Mouse (Mus musculus) adrenal gland (tissue): ENCODE measurements around the gene Zdhhc6.

ENCODE experiments used
- intact Hi-C: fragments of 180-260 bp; cut with DNase I; formaldehyde crosslinking; loops from one replicate; pipeline ENCODE4 v1.15.1; 2025

The Zdhhc6 gene

DNA sequence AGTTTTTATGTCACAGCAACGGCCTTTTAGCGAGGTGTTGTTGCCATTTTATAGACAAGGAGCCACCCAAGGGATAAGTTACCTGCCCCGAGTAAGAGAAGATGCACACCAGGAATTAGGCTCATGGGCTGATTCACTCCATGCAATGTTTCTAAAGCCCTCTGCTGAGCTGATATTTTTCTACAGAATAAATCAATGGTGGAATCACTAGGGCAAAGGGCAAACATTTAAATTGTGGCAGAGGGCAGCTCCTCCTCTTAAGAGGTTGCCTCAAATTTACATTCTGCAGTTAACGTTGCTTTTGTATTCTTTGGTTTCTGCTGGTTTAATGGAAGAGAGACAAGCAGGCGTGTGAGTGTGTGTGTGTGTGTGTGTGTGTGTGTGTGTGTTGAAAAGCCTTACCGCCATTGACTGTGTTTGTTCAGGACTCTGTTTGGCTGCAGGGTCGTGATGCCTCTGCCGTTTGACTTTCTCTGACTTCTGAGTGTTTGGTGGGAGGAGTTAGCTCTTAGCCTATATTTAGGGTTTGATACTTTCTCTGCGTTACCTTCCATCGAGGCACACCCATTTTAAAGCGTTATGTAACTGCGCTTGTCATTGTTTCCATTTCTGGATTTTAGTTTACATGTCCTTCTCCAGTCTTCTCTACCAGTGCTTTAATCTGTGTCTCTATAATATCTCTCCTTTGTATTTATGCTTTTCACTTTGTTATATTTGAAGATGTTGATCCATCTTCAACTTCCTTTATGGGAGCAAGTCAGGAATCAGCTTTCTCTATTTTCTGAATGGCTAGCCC lies 55.2 kb downstream of the Zdhhc6 start:
- intact Hi-C loops: loop anchor here (5.0 kb wide), 1 partner anchor 38 kb away; no protein-coding TSS in a partner anchor

DNA sequence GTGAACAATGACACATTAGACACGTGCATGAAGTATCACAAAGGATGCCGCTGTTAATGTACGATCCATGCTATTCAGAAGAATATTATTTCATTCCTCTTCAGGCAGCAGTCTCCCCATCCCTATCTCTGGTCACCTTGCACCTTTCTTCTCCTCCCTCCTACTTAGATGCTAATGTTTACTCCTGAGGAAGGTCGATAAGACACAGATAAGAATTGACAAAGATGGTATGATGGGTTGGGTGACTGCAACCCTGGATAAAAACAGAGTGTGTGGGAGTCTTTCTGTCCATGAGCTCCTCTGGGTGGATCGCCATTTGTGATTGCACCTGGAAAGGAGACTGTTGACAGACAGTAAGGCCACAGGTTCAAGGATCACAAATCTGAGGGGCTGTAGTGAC lies 57.3 kb downstream of the Zdhhc6 start:
- intact Hi-C loops: no loop called here

DNA sequence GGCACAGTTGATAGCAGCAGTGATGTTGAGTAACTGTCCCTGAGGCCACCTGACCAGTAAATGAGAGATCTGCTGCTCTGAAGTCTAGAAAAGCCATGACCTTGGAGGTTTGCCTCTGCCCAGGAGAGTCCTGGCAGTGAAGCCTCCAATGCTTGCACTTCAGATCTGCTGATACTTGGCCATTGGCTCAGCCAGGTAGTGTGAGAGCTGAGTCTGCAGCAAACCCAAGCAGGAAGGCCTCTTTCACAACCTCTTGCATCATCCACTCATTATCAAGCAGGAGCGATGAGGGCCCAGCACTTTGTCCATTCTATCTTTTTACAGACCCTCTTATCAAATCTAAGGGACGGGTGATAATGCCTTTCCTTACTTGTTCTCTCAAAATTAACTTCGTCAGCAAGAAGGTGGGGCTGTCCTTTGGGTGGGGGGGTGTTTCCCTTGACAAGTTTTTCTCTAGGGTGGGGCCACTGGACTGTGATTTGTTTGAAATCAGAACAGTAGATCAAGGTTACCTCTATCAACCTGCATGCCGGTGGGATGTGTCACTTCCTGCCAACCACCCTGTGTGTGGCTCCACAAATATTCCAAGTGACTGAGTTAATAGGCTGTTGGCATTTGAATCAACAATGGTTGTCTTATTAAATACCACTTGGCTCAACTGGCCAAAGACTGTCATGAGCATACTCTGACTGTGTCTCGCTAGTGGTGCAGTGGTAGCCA lies 58.0 kb downstream of the Zdhhc6 start:
- intact Hi-C loops: no loop called here

DNA sequence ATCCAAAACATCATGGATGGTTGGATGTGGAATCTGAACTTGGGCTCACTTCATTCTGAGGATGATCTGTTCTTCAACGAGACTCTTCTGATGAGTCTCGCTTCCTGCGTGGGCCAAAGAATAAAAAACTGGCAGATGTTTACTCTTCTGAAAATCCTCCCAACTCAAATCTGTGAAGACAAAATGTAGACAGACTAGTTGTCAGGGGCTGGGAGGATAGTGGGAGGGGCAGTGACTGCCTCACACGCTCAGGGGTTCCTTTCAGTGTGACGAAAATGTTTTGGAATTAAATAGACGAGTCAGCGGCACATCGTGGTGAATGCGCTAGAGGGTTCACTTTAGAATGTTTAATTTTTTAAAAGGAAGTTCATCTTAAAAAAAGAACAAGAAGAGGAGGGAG lies 59.7 kb downstream of the Zdhhc6 start:
- intact Hi-C loops: no loop called here

DNA sequence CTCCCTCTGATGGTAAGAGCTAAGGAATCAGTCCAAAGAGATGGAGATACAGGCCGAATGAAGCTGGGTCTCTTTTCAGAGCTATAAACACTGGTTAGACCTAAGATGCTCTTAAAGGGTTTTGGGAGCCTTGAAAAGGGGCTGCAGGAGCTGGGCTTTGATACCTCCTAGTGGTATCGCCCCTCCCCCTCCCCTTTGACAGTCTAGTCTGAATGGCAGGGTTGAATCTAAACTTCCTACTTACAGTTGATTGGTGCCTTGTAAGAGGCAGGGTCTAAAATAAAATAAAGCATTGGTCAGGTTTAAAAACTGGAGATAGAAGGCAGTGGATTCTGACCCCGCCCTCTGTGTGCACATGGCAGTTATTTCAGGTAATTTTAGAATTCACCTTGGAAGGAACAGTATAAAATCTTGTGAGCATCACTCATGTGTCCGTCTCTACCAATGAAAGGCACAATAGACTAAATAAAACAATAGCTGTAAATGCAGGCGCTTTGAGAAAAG lies 61.3 kb downstream of the Zdhhc6 start:
- intact Hi-C loops: no loop called here

DNA sequence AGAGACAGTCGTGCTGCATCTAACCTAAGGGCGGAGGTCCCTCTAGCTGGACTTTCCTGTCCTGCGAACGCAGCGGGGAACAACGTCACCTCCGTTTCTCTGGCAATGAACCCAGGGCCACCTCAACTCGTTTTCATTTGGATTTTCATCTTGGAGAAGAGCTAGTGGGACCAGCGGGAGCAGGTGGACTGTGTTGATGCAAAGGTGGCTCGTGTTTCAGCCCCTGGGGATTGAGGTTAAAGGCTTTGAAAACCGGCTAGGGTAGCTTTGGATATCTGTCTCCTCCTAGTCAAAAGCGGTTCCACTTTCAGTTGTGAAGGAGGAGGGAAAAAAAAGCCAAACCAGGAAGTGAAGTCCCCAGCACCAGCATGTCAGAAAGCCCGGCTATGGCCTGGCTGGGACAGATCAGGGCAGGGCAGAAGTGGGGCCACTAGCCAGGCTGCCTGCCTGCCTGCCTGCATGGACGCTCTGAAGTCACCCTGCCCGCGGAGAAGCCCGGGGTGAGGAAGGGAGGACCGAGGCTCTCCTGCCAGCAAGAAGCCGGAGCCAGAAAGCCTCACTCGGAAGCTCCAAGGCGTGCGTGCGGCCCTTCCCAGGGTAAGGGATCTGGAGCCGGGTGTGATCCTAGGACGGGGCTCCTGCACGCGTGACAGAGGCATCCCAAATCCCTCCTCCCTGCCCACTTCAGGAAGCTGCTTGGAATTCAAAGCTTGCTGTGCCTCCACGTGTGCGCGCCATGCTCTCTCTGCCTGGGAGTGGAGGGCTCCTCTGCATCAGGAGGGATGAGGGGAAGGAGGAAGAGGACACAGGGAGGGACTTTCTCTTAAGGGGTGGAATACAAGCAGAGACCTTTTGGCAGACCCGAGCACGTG lies 62.0 kb downstream of the Zdhhc6 start:
- intact Hi-C loops: no loop called here

DNA sequence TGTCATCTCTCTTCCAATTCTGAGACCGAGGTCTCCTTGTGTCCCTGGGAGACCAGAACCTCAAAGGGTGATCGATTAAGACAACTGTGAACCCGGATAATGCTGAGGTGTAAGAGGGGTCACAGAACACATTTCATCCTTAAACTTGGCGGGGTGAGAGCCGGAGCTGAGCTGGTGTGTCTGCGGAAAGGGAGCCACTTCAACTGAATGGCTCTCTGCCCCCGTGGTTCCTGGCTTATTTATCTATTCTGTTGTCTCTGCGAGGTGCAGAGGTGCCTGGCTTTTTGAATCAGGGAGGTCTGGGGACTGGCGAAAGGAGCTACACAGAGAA lies 62.6 kb downstream of the Zdhhc6 start:
- intact Hi-C loops: no loop called here

DNA sequence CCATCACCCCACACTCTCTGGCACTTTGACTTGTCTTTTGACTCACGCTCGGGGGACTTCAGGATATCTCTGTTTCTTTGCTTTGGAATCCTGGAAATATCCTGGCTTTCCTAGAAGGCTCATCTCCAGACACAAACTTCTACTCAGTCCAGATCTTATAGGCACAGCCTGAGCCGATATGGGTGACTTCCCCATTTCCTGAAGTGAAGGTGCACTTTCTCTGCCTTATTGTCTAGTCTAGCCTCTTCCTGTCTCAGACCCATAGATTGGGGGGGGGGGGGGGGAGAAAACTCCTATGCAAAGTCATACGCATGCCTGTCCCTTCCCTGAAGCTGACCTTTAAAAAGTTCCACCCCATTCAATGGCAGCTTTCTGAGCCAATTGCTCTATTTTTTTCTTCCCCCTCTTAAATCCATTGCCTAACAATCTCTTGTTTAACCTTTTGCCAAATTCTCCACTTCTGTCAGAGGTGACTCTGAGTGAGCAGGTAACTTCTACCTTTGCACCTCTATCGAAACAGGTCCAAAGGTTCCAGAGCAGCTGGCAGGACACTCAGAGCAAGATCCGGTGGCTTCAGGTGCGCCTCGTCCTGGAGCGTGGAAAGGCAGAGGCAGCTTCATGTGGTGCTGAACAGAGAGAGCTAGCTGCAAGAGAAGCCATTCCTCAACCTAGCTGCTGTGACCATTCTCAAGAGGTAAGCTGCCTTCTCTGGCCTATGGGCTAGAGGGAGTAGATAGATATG lies 64.3 kb downstream of the Zdhhc6 start, which contains the start of gene Acsl5:
Gene Acsl5 (plus strand): TSS at position 556 of the 742 bp plus-strand sequence.
- intact Hi-C loops: no loop called here

DNA sequence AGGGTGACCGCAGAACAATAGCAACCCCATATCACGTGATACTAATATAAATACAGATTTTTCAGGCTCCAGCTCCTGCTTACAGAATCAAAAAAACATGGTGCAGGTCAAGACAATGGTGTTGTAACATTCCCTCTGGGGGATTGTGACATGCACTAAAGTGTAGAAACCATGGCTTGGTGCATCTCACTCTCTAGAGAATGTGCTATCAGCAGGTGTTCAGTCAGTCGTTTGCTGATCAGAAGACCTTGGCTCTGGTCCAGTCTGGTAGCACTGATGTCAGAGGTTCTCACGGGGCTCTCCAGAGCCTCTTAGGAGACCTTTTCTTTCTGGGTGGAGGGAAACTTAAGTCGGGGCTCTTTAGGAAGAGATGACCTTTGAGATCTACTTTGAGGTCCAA lies 65.4 kb downstream of the Zdhhc6 start:
- intact Hi-C loops: no loop called here

DNA sequence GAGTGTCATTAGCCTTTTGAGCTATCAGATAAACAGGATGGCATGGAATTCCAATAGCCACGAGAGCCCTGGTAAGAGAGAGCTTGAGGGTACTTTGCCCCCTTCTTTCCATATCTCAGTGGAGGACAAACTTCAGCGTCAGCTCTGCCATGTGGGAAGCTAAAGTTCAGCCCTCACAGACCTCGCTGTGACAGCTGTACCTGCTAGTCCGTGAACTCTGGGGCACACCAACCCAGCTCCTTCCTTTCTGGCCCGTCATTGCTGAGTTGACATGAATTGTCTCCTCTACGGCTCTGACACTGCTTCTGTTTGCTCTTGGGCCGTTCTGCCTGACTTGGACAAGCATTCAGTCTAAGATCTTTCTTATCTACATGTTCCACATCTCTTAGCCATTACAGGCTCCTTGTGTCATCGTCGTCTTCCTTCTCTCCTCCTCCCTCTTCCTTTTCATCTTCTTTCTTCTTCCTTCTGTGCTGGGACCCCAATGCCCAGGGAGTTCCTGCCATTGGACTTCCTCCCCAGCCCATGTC lies 67.8 kb downstream of the Zdhhc6 start:
- intact Hi-C loops: no loop called here

DNA sequence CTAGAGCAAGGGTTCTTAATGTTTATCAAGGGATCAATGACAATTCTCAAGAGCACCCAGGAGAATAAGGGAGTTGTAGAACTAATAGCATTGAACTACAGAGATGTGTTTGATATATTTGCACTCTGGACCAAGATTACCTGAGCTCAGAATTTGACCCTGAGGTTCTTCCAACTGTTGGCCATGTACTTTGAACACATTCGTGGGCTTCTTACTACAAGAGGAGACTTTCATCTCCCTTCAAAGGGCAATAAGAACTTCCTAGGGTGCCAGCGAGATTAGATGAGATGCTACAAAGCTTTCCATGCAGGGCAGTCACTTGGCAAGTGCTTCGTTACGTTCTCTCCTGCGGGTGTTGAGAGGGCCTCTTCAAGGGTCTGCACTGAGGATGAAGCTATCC lies 68.3 kb downstream of the Zdhhc6 start:
- intact Hi-C loops: no loop called here

DNA sequence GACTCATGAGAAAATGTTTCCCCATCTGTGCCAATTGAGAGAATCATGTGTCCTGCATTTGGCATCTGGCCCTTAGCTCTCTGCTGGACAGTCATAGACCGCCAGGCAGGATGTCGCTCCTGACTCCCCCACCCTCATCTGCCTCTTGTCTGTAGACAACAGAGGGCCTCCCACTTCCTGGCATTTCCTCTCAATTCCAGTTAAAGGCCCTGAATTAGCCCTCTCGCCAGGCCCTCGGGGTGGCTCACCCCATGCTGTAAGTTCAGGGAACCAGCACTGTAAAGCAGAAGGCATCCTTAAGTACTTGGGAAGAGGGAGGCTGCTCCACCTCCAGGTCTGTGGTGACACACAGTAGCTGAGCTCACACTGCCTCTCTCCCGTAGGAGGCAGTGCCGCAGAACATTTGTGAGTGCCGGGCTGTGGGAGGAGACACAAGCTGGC lies 71.0 kb downstream of the Zdhhc6 start:
- intact Hi-C loops: no loop called here

DNA sequence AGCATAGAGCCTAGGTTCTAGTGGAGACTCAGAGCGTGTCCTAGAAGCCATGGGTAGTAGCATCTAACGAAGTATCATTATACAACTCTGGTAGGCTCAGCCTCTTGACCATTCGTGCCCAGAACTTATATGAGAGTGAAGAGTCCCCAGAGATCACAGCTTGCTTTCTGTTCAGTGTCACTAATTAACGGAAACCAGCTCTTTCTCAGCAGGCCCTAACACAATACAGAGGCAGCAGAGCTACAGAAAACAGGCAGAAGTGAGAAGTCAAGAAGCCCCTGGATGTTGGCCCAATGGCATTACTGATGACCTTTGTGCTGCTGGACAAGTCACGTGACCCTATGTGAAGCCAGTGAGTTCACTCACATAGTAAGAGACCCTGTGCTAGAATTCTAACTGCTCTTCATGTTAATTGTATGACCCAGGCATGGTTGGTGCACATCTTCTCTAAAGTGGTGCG lies 74.6 kb downstream of the Zdhhc6 start, which contains the start of gene Gucy2g:
Gene Gucy2g (minus strand): TSS at position 51 of the 460 bp plus-strand sequence.
- intact Hi-C loops: no loop called here

DNA sequence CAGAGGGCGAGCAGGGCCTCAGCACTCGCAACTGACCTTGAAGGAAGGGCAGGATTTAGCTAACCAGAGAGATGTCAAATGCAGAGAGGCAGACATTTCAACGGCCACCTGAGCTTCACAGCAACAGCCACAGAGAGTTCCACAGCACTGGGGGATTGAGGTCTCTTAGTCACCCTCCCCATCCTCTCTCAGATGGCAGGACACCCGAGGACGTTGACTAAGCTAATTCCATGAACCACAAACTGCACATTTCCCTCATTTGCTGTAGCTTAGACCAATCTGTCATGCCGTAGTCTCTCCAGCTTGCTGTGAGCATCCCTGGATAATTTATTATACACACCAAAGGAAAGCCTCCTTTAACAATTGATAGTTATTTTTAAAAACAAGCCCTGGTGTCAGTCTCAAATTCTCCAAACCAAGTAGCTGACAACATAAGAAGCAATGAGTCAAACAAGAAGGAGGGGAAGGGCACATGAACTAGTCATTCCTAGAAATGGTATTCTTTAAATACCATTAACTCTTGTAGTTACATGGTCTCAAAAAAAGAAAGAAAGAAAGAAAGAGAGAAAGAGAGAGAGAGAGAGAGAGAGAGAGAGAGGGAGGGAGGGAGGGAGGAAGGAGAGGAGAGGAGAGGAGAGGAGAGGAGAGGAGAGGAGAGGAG lies 75.9 kb downstream of the Zdhhc6 start:
- intact Hi-C loops: no loop called here

DNA sequence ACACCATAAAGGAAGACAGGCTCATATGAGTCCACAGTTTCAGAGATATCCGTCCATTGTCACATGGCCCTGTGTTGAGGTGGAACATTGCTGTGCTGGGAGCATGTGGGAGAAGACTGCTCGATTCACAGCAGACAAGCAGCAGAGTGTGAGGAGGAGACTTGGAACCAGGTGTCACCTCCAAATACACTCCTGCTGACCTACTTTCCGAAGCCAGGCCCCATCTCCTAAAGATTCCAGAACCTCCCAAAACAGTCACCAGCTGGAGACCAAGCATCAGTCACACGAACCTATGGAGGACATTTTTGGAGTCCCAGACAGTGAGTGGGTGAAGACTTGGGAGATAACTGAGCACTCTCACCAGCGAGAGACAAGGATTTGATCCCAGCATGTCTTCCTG lies 79.3 kb downstream of the Zdhhc6 start:
- intact Hi-C loops: no loop called here

DNA sequence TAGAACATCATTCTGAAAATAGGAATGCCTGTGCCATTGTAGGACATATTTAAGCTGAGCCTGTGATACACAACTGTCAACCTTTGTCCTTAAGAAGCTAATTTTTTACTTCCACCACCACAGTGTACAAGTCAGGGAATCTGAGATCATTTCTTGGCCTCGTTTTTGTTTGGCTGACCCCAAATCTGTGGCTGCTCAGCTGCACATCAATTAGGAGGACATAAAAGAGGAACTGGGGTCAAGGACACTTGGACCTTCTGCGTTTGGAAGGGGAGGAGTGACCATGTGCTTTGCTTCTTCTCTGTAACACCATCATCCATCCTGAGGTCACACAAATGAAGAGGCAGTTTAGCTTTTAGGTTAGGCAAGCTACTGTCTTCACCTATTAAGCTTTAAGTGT lies 79.8 kb downstream of the Zdhhc6 start:
- intact Hi-C loops: no loop called here

DNA sequence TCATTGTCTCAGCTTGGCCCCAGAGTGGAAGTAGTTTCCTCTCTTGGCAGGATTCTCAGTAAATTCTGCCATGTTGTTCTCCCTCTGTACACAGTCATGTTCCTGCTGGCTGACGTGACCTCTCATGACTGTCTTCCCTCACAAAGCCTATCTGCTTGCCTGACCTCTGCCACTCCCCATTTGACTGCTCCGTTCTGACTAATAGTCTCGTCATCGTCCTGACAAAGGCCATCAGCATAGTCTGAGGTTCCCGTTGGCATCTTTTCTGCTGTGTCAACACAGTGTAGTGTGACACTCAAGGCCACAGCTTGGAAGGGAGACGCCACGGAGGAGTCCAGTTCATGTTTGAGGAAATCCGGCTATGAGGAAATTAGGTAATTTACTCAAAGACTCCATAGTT lies 83.7 kb downstream of the Zdhhc6 start:
- intact Hi-C loops: no loop called here

DNA sequence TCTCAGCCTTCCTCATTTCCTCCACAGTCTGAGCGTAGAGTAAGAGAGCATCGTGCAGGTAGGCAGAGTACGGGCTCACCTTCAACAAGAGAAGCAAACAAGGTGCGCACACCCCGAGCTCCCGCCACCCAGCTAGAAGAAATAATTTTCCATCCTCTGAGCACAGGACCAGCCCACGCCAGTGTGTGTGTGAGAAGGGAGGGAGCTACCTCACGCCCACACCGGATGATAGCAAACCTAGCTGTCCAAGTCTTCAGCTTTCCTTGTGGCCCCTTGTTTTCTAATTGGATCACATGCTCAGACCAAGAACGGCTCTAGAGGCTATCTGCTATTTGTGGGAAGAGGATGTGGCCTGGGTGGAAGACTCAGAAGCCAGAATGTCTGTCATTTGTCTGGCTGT lies 84.8 kb downstream of the Zdhhc6 start:
- intact Hi-C loops: no loop called here

DNA sequence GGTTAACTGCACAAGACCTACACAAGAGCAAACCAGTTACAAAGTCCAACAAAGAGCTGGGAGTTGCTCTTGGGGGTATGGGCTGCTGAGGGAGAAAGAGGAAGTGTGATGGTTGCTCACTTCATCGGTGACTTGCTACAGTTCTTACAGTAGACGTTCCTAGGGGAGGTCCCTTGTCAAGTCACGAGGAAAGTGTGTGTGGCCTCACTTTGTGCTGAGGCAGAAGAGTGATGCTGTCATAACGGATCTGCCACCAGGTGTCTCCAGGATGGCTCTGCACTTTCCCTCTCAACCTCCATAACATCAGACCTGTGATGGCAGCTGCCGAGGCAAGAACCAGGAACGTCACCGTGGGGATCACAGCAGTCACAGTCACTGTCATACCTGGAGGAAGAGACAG lies 88.7 kb downstream of the Zdhhc6 start:
- intact Hi-C loops: no loop called here

DNA sequence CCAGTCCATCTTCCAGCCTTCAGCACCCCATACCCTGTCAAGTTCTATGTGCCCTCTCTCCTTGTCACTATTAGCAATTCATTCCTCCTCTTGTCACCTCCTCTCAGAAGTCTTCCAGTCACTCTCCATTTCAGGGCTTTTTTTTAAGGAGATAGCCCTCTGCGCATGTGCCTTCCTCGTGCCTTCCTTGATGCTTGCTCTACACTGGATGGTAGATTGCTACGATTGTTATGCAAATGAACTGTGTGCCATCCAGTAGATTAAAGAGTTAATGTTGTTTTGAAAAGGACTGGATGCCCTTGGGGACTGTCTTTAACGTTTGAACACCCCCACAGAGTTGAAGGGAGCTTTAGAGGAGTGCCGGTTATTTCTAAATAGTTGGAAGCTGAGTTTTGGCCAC lies 89.2 kb downstream of the Zdhhc6 start:
- intact Hi-C loops: no loop called here
